Mouse (Mus musculus) hindbrain, postnatal 0 days (tissue): ENCODE measurements around the gene Ppard. TPM values are rescaled to one million over a fixed set of nuclear protein-coding genes. Genes with fewer than 3 reads are reported as not detected.
A peak's percentile ranks its signal among the peaks of the same experiment; 100 is the strongest.

Experiments
- ATAC-seq: fragments of 200-750 bp; cut with Nextera tagmentation; 2 replicates; pipeline ENCODE4 v1.8.0; 2017; ENCODE audit warnings: mild to moderate bottlenecking, moderate TSS enrichment, moderate library complexity
- DNase-seq: peaks from one replicate; pipeline ENCODE4 v3.0.0-alpha.2; 2015; ENCODE audit warnings: low spot score
- H3K27ac ChIP-seq: fragments of 300-500 bp; sonication (generic); 2 replicates; pipeline ENCODE4 v1.5.1; 2014; ENCODE audit warnings: mild to moderate bottlenecking
- H3K27me3 ChIP-seq: fragments of 300-500 bp; sonication (generic); 2 replicates; pipeline ENCODE4 v1.6.1; 2014; ENCODE audit warnings: low read length, mixed read lengths; ENCODE audit not compliant: insufficient read depth
- H3K36me3 ChIP-seq: fragments of 300-500 bp; sonication (generic); 2 replicates; pipeline ENCODE4 v1.6.1; 2014; ENCODE audit warnings: low read length, mixed read lengths; ENCODE audit not compliant: insufficient read depth
- H3K4me1 ChIP-seq: fragments of 300-500 bp; sonication (generic); 2 replicates; pipeline ENCODE4 v1.6.1; 2014; ENCODE audit warnings: antibody characterized with exemption, low read length, mixed read lengths; ENCODE audit not compliant: insufficient read depth
- H3K4me2 ChIP-seq: fragments of 300-500 bp; sonication (generic); 2 replicates; pipeline ENCODE4 v1.6.1; 2014; ENCODE audit warnings: low read depth, mild to moderate bottlenecking, low read length, moderate library complexity, mixed read lengths
- H3K4me3 ChIP-seq: fragments of 300-500 bp; sonication (generic); 2 replicates; pipeline ENCODE4 v1.5.1; 2014; ENCODE audit warnings: low read length
- H3K9ac ChIP-seq: fragments of 300-500 bp; sonication (generic); replicated peaks from 2 replicates; pipeline ENCODE4 v1.6.1; 2014; ENCODE audit warnings: mild to moderate bottlenecking, low read length, moderate library complexity, mixed read lengths
- H3K9me3 ChIP-seq: fragments of 300-500 bp; sonication (generic); 2 replicates; pipeline ENCODE4 v1.6.1; 2016; ENCODE audit warnings: low read length, mixed read lengths
- CTCF ChIP-seq: IDR thresholded peaks from 2 replicates; pipeline ENCODE4 v1.5.1; 2016; ENCODE audit warnings: antibody characterized with exemption, control low read depth, low read depth
- WGBS: fragments of 180-500 bp; shearing (Covaris S2); extraction: QIAGEN DNeasy Blood & Tissue Kit; methylation state at CpG from one replicate; pipeline ENCODE4 v1.1.7; 2014; 5-methylcytosine and 5-hydroxymethylcytosine counted together
- polyA plus RNA-seq: library from polyadenylated mRNA; unstranded; fragments of >200 nt; fragmentation: Nextera tagmentation; extraction: Ambion mirVana; gene quantifications from 2 replicates; pipeline ENCODE4 v1.2.1, GENCODE M21; 2015
- total RNA-seq: library from RNA; depleted of rRNA; stranded (reverse); fragments of >200 nt; gene quantifications from 2 replicates; pipeline ENCODE4 v1.2.3, GENCODE M21; 2014

Ppard gene
- total and polyA plus RNA-seq, 2 experiments from 2014 or later, result 1.7 to 16.4 TPM

DNA sequence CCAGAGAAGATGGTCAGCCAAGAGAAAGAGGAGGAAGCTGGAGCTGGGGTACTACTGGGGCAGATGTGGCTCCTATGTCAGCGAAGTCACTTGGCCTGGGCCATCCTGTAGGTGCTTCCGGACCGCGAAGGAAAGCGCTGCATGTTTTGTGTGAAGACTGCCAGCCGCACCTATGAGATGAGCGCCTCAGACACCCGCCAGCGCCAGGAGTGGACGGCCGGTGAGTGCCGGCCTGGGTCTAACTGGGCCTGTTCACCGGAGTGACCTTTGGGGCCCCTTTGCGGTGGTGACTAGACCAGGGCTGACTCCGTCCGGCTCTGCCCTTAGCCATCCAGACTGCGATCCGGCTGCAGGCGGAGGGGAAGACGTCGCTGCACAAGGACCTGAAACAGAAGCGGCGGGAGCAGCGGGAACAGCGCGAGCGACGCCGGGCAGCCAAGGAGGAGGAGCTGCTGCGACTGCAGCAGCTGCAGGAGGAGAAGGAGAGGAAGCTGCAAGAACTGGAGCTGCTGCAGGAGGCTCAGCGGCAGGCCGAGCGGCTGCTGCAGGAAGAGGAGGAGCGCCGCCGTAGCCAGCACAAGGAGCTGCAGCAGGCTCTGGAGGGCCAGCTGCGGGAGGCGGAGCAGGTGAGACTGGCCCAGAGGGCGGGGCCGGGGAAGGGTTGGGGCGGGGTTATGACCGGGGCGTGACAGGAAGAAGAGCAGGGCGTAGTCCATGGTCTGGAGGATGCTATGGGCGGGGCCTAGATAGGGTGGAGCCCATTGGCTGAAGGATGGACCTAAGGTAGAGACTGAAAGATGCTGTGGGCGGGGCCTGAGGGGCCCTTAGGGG, 8.7 kb upstream of the Ppard start:
- DNase-seq, result peak; percentile 87
- Histone ChIP-seq H3K36me3 (no peaks in the 10 kb centered on the region), H3K9me3 (no peaks in the 10 kb centered on the region), H3K27ac (peak overlapping the region; percentile 86), H3K4me3 (peak overlapping the region; percentile 42), H3K4me1 (no peaks in the 10 kb centered on the region), H3K4me2 (peak overlapping the region; percentile 80), H3K9ac (peak overlapping the region; percentile 69), H3K27me3 (no peaks in the 10 kb centered on the region)
- peak; percentile 54 for TF ChIP-seq CTCF
- WGBS, result 1% methylated on average over 46 of the region's 46 CpGs
- peak; percentile 84 for ATAC-seq

DNA sequence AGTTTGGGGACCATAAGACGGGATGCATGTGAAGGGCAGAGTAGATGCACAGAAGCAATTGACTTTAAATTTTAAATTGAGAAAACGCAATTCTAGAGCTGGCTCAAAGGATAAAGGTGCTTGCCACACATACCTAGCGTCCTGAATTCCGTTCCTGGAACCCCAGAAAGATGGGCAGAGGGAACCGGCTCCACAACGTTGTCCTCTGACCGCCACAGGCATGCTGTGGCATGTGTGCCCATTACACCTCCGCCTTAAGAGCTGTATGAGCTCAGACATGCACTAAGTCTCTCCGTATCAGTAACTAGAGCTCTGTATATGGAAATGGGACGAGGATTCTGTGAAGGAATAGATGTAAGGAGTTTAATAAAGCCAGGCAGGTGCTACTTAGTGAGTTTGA, 7.9 kb upstream of the Ppard start:
- no peaks in the 10 kb centered on the region for H3K9me3 ChIP-seq
- ATAC-seq (no peak), DNase-seq (no peak)
- 0 out of 2 replicates have a peak overlapping the region, but pooled peaks have one; percentile 86 for H3K27ac ChIP-seq
- no peaks in the 10 kb centered on the region for H3K4me1 ChIP-seq
- H3K4me2 ChIP-seq, result no peak overlapping the region
- 88% methylated on average over 10 of the region's 10 CpGs for WGBS
- no peaks in the 10 kb centered on the region for H3K36me3 ChIP-seq
- H3K9ac ChIP-seq, result no peak overlapping the region
- TF ChIP-seq CTCF, result no peak
- H3K4me3 ChIP-seq, result no peak overlapping the region
- no peaks in the 10 kb centered on the region for H3K27me3 ChIP-seq

DNA sequence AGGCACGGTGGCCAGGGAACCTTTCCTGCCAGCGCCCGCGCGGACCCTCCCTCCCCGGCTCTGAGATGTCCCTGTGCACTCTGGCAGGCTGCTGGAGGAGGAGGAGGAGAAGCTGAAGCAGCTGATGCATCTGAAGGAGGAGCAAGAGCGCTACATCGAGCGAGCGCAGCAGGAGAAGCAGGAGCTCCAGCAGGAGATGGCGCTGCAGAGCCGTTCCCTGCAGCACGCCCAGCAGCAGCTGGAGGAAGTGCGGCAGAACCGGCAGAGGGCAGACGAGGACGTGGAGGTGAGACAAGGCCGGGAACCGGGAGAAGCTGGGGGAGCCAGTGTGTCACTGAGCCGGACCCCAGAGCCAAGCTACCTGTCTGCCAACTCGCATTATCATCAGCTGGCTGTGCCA, 6.5 kb upstream of the Ppard start:
- H3K36me3 ChIP-seq, result no peaks in the 10 kb centered on the region
- peak; percentile 100 for TF ChIP-seq CTCF
- peak overlapping the region; percentile 61 for H3K4me2 ChIP-seq
- H3K27ac ChIP-seq, result peak overlapping the region; percentile 51; the same call in 1 of the 2 replicates
- peak; percentile 54 for ATAC-seq
- no peaks in the 10 kb centered on the region for H3K27me3 ChIP-seq
- peak overlapping the region; percentile 24 for H3K4me3 ChIP-seq
- DNase-seq, result peak; percentile 94
- no peaks in the 10 kb centered on the region for H3K9me3 ChIP-seq
- H3K9ac ChIP-seq, result peak overlapping the region; percentile 44
- H3K4me1 ChIP-seq, result no peaks in the 10 kb centered on the region
- 2% methylated on average over 21 of the region's 21 CpGs for WGBS

DNA sequence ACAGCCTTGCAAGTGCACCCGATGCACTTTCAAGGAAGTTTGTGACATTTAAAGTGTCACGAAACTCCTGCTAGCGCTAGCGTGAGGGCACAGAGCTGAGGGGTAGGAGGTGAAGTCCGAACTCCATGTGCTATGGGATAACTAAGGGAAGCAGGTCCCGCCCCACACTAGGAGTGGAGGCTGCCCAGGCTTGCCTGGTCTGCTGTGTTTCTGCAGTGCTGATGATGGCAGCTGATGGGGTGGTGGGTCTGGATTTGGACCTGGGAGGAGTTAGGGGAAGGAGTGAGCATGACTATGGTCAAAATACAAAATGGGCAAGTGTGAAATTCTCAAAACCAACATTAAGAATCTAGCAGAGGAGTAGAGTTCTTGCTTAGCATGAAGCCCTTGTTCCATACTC, 2.0 kb upstream of the Ppard start:
- H3K9me3 ChIP-seq, result no peaks in the 10 kb centered on the region

DNA sequence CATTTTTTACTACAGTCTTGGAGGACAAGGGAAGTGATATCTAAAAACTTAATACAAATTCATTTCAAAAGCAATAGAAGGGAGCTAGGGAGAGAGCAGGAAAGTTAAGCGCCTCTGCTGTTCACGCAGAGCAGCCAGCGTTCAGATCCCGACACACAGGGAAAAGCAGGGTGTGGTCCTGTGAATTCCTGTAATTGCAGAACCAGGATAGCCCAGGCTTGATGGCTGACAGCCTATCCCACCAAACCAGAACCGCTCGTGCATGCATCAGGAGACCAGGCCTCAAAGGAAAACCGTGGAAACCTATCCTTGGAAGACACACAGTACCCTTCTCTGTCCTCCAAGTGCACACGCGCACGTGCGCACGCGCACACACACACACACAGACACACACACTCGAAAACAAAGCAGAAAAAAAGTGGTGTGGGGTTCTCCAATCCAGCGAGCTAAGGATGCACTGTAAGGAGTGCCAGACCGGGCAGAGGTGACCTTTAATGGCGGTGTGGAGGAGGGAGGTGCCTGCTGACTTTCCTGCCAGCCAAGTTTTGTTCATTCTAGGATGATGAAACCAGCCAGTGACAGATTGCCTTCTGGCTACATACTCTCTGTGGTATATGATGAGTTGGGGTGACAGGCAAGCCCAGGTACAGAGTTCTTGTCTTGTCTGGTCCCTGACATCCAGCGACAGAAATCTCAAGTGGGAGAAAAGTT, 1.3 kb upstream of the Ppard start:
- H3K4me3 ChIP-seq, result no peak overlapping the region
- 0 out of 2 replicates have a peak, but pooled peaks cover 6% of the 10 kb centered on the region for H3K4me1 ChIP-seq
- H3K27ac ChIP-seq, result no peak overlapping the region
- no peak overlapping the region for H3K9ac ChIP-seq
- H3K4me2 ChIP-seq, result no peak overlapping the region
- DNase-seq, result no peak
- H3K36me3 ChIP-seq, result no peaks in the 10 kb centered on the region
- no peak for ATAC-seq
- TF ChIP-seq CTCF, result no peak
- H3K9me3 ChIP-seq, result no peaks in the 10 kb centered on the region
- WGBS, result 86% methylated on average over 18 of the region's 18 CpGs
- no peaks in the 10 kb centered on the region for H3K27me3 ChIP-seq

More for the DNA sequence above, 2.0 kb upstream of the Ppard start:
- 0 out of 2 replicates have a peak, but pooled peaks cover 2% of the 10 kb centered on the region for H3K4me1 ChIP-seq
- H3K27me3 ChIP-seq, result no peaks in the 10 kb centered on the region
- H3K36me3 ChIP-seq, result no peaks in the 10 kb centered on the region
- H3K4me2 ChIP-seq, result no peak overlapping the region
- no peak overlapping the region for H3K4me3 ChIP-seq
- ATAC-seq (no peak), DNase-seq (no peak)
- H3K9ac ChIP-seq, result no peak overlapping the region
- TF ChIP-seq CTCF, result no peak
- H3K27ac ChIP-seq, result no peak overlapping the region
- 87% methylated on average over 6 of the region's 6 CpGs for WGBS

DNA sequence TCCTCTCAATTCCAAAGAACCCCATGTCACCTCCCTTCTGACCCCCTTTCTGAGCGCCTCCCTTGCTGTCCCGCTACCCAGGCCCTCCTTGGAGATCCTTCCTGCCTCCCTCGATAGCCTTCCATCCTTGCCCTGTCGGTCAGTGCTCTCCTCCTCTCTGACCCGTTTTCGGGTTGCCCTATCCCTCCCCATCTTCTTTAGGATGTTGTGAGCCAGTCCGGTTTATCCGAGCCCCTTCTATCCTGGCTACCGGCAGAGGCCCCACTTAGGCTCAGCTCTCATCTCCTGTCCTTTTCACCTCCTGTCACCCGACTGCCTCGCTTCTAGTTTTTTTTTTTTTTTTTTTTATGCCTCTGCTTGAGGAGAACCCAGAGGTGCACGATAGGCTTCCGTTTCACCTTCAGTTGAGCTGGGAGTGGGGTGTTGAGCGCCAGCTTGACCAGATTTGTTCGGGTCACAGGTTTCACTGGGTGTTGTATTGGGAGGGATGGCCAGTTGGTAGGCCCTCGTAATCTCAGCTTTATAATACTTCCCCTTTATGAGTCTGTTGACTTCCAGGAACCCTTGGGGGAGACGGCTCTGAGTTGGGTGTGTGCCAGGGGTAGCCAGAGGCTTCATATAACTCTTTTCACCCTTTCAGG, 711 bp downstream of the Ppard start:
- H3K9me3 ChIP-seq, result no peaks in the 10 kb centered on the region
- H3K27me3 ChIP-seq, result no peaks in the 10 kb centered on the region
- H3K27ac ChIP-seq, result peak overlapping the region; percentile 82
- H3K4me1 ChIP-seq, result 0 out of 2 replicates have a peak, but pooled peaks cover 6% of the 10 kb centered on the region
- ATAC-seq, result no peak
- H3K9ac ChIP-seq, result peak overlapping the region; percentile 81
- H3K36me3 ChIP-seq, result no peaks in the 10 kb centered on the region
- H3K4me2 ChIP-seq, result peak overlapping the region; percentile 90
- WGBS, result 4% methylated on average over 17 of the region's 17 CpGs
- TF ChIP-seq CTCF, result no peak
- H3K4me3 ChIP-seq, result peak overlapping the region; percentile 75
- no peak for DNase-seq
